Mouse (Mus musculus): ENCODE measurements around the gene Macrod2. TPM values are rescaled to one million over a fixed set of nuclear protein-coding genes. Genes with fewer than 3 reads are reported as not detected.

Gene Macrod2
- polyA plus RNA-seq, 1 experiment: 0.95 TPM

DNA sequence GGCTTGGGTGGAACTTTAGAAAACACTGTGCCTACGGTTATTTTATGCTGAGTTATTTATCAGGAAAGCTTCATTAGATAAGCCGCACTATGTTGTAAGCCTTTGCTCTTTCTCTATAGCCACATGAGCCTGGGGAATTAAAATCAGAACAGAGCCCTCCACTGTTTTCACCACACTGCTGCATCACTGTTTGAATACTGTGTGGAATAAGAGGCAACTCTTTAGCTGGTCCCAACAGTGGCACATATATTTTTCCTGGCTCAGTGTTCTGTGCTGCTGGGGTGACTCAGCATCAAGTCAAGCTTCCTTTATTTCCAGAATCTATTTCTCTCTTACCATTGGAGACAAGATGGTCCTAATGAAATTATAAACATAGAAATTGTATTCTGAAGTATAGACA lies 1481.8 kb downstream of the Macrod2 start:
- no peak for TF ChIP-seq USF1 (IDR thresholded peaks at IDR 0.05; ENCODE audit: low read depth)
- TF ChIP-seq CTCF (IDR thresholded peaks at IDR 0.05; ENCODE audit: control insufficient read depth, insufficient read depth, insufficient read length): no peak
- TF ChIP-seq MYOD1 (IDR thresholded peaks at IDR 0.05; ENCODE audit: control insufficient read depth, insufficient read length, low read depth): no peak
- TF ChIP-seq CEBPB (IDR thresholded peaks at IDR 0.05; ENCODE audit: low read depth): no peak
- TF ChIP-seq MYOG (IDR thresholded peaks at IDR 0.05; ENCODE audit: control insufficient read depth, extremely low read depth, insufficient read length): no peak
- TF ChIP-seq FOSL1 (IDR thresholded peaks at IDR 0.05; ENCODE audit: insufficient read depth, low read length, poor library complexity, severe bottlenecking): no peak
- TF ChIP-seq MAX (IDR thresholded peaks at IDR 0.05): no peak
- no peaks in the 10 kb centered on the region for H3K79me3 ChIP-seq (ENCODE audit: low read depth)
- H3ac ChIP-seq (ENCODE audit: control insufficient read depth, insufficient read length, low read depth): no peak overlapping the region
- no peaks in the 10 kb centered on the region for H3K79me2 ChIP-seq (ENCODE audit: control insufficient read depth, insufficient read depth)
- H3K36me3 ChIP-seq (ENCODE audit: control insufficient read depth, insufficient read depth): no peaks in the 10 kb centered on the region
- H3K4me3 ChIP-seq (ENCODE audit: insufficient read depth, poor library complexity, severe bottlenecking): no peak overlapping the region
- H3K27me3 ChIP-seq (ENCODE audit: control insufficient read depth, insufficient read depth, insufficient read length): no peaks in the 10 kb centered on the region

GRCm38 (mm10) chr2:141878473-141878872 lies 1483.4 kb downstream of the Macrod2 start:
- H3K36me3 ChIP-seq (ENCODE audit: control insufficient read depth, insufficient read depth): no peaks in the 10 kb centered on the region
- H3K79me2 ChIP-seq (ENCODE audit: control insufficient read depth, insufficient read depth): no peaks in the 10 kb centered on the region
- H3K79me3 ChIP-seq (ENCODE audit: low read depth): no peaks in the 10 kb centered on the region
- no peak overlapping the region for H3K4me3 ChIP-seq (ENCODE audit: insufficient read depth, poor library complexity, severe bottlenecking)
- H3K27me3 ChIP-seq (ENCODE audit: control insufficient read depth, insufficient read depth, insufficient read length): no peaks in the 10 kb centered on the region
- TF ChIP-seq MYOD1 (IDR thresholded peaks at IDR 0.05; ENCODE audit: control insufficient read depth, insufficient read length, low read depth) (no peak), FOSL1 (IDR thresholded peaks at IDR 0.05; ENCODE audit: insufficient read depth, low read length, poor library complexity, severe bottlenecking) (no peak), MAX (IDR thresholded peaks at IDR 0.05) (no peak), CTCF (IDR thresholded peaks at IDR 0.05; ENCODE audit: control insufficient read depth, insufficient read depth, insufficient read length) (no peak), MYOG (IDR thresholded peaks at IDR 0.05; ENCODE audit: control insufficient read depth, extremely low read depth, insufficient read length) (no peak), CEBPB (IDR thresholded peaks at IDR 0.05; ENCODE audit: low read depth) (no peak), USF1 (IDR thresholded peaks at IDR 0.05; ENCODE audit: low read depth) (no peak)
- no peak overlapping the region for H3ac ChIP-seq (ENCODE audit: control insufficient read depth, insufficient read length, low read depth)

GRCm38 (mm10) chr2:141879711-141880110 lies 1484.6 kb downstream of the Macrod2 start:
- Histone ChIP-seq H3K27me3 (ENCODE audit: control insufficient read depth, insufficient read depth, insufficient read length) (no peaks in the 10 kb centered on the region), H3K36me3 (ENCODE audit: control insufficient read depth, insufficient read depth) (no peaks in the 10 kb centered on the region), H3K4me3 (ENCODE audit: insufficient read depth, poor library complexity, severe bottlenecking) (no peak overlapping the region), H3K79me2 (ENCODE audit: control insufficient read depth, insufficient read depth) (no peaks in the 10 kb centered on the region), H3ac (ENCODE audit: control insufficient read depth, insufficient read length, low read depth) (no peak overlapping the region), H3K79me3 (ENCODE audit: low read depth) (no peaks in the 10 kb centered on the region)
- no peak for TF ChIP-seq MAX (IDR thresholded peaks at IDR 0.05)
- TF ChIP-seq FOSL1 (IDR thresholded peaks at IDR 0.05; ENCODE audit: insufficient read depth, low read length, poor library complexity, severe bottlenecking): no peak
- TF ChIP-seq CEBPB (IDR thresholded peaks at IDR 0.05; ENCODE audit: low read depth): no peak
- no peak for TF ChIP-seq USF1 (IDR thresholded peaks at IDR 0.05; ENCODE audit: low read depth)
- TF ChIP-seq MYOD1 (IDR thresholded peaks at IDR 0.05; ENCODE audit: control insufficient read depth, insufficient read length, low read depth): no peak
- TF ChIP-seq CTCF (IDR thresholded peaks at IDR 0.05; ENCODE audit: control insufficient read depth, insufficient read depth, insufficient read length): no peak
- no peak for TF ChIP-seq MYOG (IDR thresholded peaks at IDR 0.05; ENCODE audit: control insufficient read depth, extremely low read depth, insufficient read length)

DNA sequence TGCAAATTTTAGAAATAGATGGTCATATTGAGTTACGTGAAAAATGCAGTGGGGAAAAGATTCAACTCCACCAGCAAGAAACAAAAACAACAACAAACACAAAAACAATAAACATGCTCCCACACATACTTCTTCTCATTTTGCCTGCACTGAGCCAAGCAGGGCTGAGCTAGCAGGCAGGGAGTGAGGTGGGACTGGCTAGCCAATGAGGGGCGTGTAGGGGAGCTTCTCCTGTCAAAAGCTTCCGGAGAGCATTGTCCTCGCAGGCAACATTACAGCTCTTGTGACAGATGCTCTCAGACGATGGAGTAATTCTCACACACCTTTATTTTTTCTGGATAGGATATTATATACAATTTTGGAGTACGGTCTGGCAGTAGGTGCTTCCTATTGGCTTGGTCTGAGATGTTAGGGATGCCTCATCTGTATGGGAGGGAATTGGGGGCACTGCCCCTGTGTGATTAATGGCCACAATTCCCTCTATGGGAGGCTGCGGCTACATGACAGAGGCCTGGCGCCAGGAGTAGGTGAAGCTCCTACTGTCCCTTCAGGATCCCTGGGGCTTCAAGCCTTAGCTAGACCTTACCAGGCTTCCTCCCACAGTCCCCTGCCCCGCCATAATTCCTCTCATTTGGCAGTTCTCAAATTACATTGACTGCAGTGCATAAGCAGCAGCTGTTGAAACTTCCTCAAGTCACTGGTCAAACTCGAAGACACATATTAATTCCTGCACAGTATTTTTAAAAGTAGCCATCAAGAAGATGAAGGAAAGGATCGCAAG lies 1491.8 kb downstream of the Macrod2 start:
- H3K79me2 ChIP-seq (ENCODE audit: control insufficient read depth, insufficient read depth): no peaks in the 10 kb centered on the region
- H3ac ChIP-seq (ENCODE audit: control insufficient read depth, insufficient read length, low read depth): no peak overlapping the region
- H3K27me3 ChIP-seq (ENCODE audit: control insufficient read depth, insufficient read depth, insufficient read length): no peaks in the 10 kb centered on the region
- H3K79me3 ChIP-seq (ENCODE audit: low read depth): no peaks in the 10 kb centered on the region
- H3K4me3 ChIP-seq (ENCODE audit: insufficient read depth, poor library complexity, severe bottlenecking): no peak overlapping the region
- no peak for TF ChIP-seq MYOG (IDR thresholded peaks at IDR 0.05; ENCODE audit: control insufficient read depth, extremely low read depth, insufficient read length)
- no peaks in the 10 kb centered on the region for H3K36me3 ChIP-seq (ENCODE audit: control insufficient read depth, insufficient read depth)

DNA sequence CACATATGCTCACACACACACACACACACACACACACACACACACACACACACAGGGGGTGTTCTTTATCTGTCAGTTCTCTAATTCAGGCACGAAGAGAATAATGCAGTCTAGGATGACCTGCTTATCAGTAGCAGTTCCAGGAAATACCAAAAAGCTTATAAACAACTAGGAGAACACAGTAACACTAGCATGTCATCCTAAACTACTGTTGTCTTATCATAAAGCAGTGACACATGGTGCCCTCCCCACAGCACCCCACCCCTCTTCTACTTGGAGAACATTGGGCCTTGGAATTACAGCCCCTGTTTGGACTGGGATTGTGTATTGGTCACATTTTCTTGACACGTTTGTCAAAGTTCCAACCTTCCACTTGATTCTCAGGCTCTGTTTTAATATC lies 1494.4 kb downstream of the Macrod2 start:
- H3K4me3 ChIP-seq (ENCODE audit: insufficient read depth, poor library complexity, severe bottlenecking): no peak overlapping the region
- no peaks in the 10 kb centered on the region for H3K27me3 ChIP-seq (ENCODE audit: control insufficient read depth, insufficient read depth, insufficient read length)
- no peak overlapping the region for H3ac ChIP-seq (ENCODE audit: control insufficient read depth, insufficient read length, low read depth)
- H3K79me3 ChIP-seq (ENCODE audit: low read depth): no peaks in the 10 kb centered on the region
- H3K36me3 ChIP-seq (ENCODE audit: control insufficient read depth, insufficient read depth): no peaks in the 10 kb centered on the region
- H3K79me2 ChIP-seq (ENCODE audit: control insufficient read depth, insufficient read depth): no peaks in the 10 kb centered on the region
- TF ChIP-seq FOSL1 (IDR thresholded peaks at IDR 0.05; ENCODE audit: insufficient read depth, low read length, poor library complexity, severe bottlenecking) (no peak), USF1 (IDR thresholded peaks at IDR 0.05; ENCODE audit: low read depth) (no peak), CTCF (IDR thresholded peaks at IDR 0.05; ENCODE audit: control insufficient read depth, insufficient read depth, insufficient read length) (no peak), MAX (IDR thresholded peaks at IDR 0.05) (no peak), CEBPB (IDR thresholded peaks at IDR 0.05; ENCODE audit: low read depth) (no peak), MYOG (IDR thresholded peaks at IDR 0.05; ENCODE audit: control insufficient read depth, extremely low read depth, insufficient read length) (no peak), MYOD1 (IDR thresholded peaks at IDR 0.05; ENCODE audit: control insufficient read depth, insufficient read length, low read depth) (no peak)

DNA sequence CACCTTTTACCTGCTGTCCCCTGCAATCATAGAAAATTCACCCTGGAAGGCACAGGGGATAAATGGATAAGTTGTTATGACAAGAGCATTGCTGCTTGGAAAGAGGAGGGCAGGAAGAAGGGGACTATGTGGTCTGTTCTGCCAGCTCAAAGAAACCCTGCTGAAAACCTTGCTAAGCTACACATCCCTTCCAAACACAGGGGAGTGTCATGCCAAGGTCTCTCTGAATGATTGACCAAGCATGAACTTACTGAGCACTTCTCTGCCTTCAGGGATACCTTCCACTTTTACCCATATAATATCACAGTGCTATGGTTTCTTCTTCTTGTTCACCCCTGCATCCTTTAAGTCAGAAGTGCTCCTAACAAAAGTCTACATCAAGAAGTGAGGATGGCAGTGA lies 1502.8 kb downstream of the Macrod2 start:
- no peak overlapping the region for H3K4me3 ChIP-seq (ENCODE audit: insufficient read depth, poor library complexity, severe bottlenecking)
- no peaks in the 10 kb centered on the region for H3K79me3 ChIP-seq (ENCODE audit: low read depth)
- no peaks in the 10 kb centered on the region for H3K79me2 ChIP-seq (ENCODE audit: control insufficient read depth, insufficient read depth)
- H3ac ChIP-seq (ENCODE audit: control insufficient read depth, insufficient read length, low read depth): no peak overlapping the region
- no peak for TF ChIP-seq FOSL1 (IDR thresholded peaks at IDR 0.05; ENCODE audit: insufficient read depth, low read length, poor library complexity, severe bottlenecking)
- TF ChIP-seq MYOD1 (IDR thresholded peaks at IDR 0.05; ENCODE audit: control insufficient read depth, insufficient read length, low read depth): no peak
- no peak for TF ChIP-seq CTCF (IDR thresholded peaks at IDR 0.05; ENCODE audit: control insufficient read depth, insufficient read depth, insufficient read length)
- TF ChIP-seq USF1 (IDR thresholded peaks at IDR 0.05; ENCODE audit: low read depth): no peak
- no peak for TF ChIP-seq MAX (IDR thresholded peaks at IDR 0.05)
- TF ChIP-seq CEBPB (IDR thresholded peaks at IDR 0.05; ENCODE audit: low read depth): no peak
- TF ChIP-seq MYOG (IDR thresholded peaks at IDR 0.05; ENCODE audit: control insufficient read depth, extremely low read depth, insufficient read length): no peak
- H3K27me3 ChIP-seq (ENCODE audit: control insufficient read depth, insufficient read depth, insufficient read length): no peaks in the 10 kb centered on the region
- no peaks in the 10 kb centered on the region for H3K36me3 ChIP-seq (ENCODE audit: control insufficient read depth, insufficient read depth)

All from C2C12 (cell line).